Comparison of ENCODE assay signal across 8 mouse cellular contexts in genomic region chr3:34649726-34650620, GRCm38 (mm10). TPM values are rescaled to one million over a fixed set of nuclear protein-coding genes. Genes with fewer than 3 reads are reported as not detected.
DNase-seq lines count a peak whose midpoint lies in the region; ATAC-seq lines count a peak whose summit lies in the region.

Gene Sox2 (plus strand): TSS chr3:34650405.

- H3K9ac ChIP-seq in kidney, embryonic 15.5 days, result no peak within 1 kb of the TSS
- H3K9ac ChIP-seq in limb, embryonic 13.5 days, result peak within 1 kb of the TSS; percentile 51
- H3K9ac ChIP-seq in midbrain, embryonic 15.5 days, result peak within 1 kb of the TSS; percentile 63

- no peaks in the 10 kb centered on the region for H3K9me3 ChIP-seq in kidney, embryonic 15.5 days (replicated peaks)
- H3K9me3 ChIP-seq in limb, embryonic 13.5 days, result no peaks in the 10 kb centered on the region
- H3K9me3 ChIP-seq in midbrain, embryonic 15.5 days, result no peaks in the 10 kb centered on the region

- peak within 1 kb of the TSS; percentile 76 for H3K4me2 ChIP-seq in kidney, embryonic 15.5 days
- peak within 1 kb of the TSS; percentile 73 for H3K4me2 ChIP-seq in limb, embryonic 13.5 days (replicated peaks)
- H3K4me2 ChIP-seq in midbrain, embryonic 15.5 days, result peak within 1 kb of the TSS; percentile 70

- no peaks in the 10 kb centered on the region for H3K36me3 ChIP-seq in kidney, embryonic 15.5 days
- H3K36me3 ChIP-seq in limb, embryonic 13.5 days, result no peaks in the 10 kb centered on the region
- no peaks in the 10 kb centered on the region for H3K36me3 ChIP-seq in midbrain, embryonic 15.5 days (replicated peaks)

- DNase-seq in CD4-positive, CD25-positive, alpha-beta regulatory T cell, adult 2 months (ENCODE audit: low read depth, low spot score), result peak; percentile 8
- peak; percentile 42 for DNase-seq in cerebellum, adult 9-11 months
- peak; percentile 52 for DNase-seq in gastrocnemius, postnatal 14 days
- peak; percentile 84 for DNase-seq in yolk sac, embryonic 10.5 days (ENCODE audit: low spot score)

- ATAC-seq in CD4-positive, CD25-positive, alpha-beta regulatory T cell, adult 4 months, result no peak
- ATAC-seq in kidney, embryonic 15.5 days (replicated peaks; ENCODE audit: low FRiP score), result peak; percentile 84
- ATAC-seq in limb, embryonic 13.5 days (ENCODE audit: low FRiP score, low read depth), result peak; percentile 64; the same call in 1 of the 2 replicates
- ATAC-seq in midbrain, embryonic 15.5 days (replicated peaks), result peak; percentile 89

- WGBS in kidney, embryonic 15.5 days, result under 1% methylated on average over 85 of the region's 86 CpGs
- WGBS in limb, embryonic 13.5 days, result under 1% methylated on average over 86 of the region's 86 CpGs
- under 1% methylated on average over 82 of the region's 86 CpGs for WGBS in midbrain, embryonic 15.5 days

- H3K27ac ChIP-seq in kidney, embryonic 15.5 days, result no peak within 1 kb of the TSS
- no peak within 1 kb of the TSS for H3K27ac ChIP-seq in limb, embryonic 13.5 days
- H3K27ac ChIP-seq in midbrain, embryonic 15.5 days, result peak within 1 kb of the TSS; percentile 87

- peak within 1 kb of the TSS; percentile 42 for H3K4me3 ChIP-seq in kidney, embryonic 15.5 days (replicated peaks)
- peak within 1 kb of the TSS; percentile 44 for H3K4me3 ChIP-seq in limb, embryonic 13.5 days
- peak within 1 kb of the TSS; percentile 51 for H3K4me3 ChIP-seq in midbrain, embryonic 15.5 days

- intact Hi-C loops in gastrocnemius, postnatal 14 days (cut with DNase I; ENCODE audit: low total_unique reads), result loop anchor here (2.0 kb wide), 1 partner anchor 453 kb away; no protein-coding TSS in a partner anchor

- peaks cover 93% of the 10 kb centered on the region for H3K27me3 ChIP-seq in kidney, embryonic 15.5 days
- H3K27me3 ChIP-seq in limb, embryonic 13.5 days, result peaks cover 88% of the 10 kb centered on the region
- peaks cover 5% of the 10 kb centered on the region; the same call in 1 of the 2 replicates for H3K27me3 ChIP-seq in midbrain, embryonic 15.5 days (replicated peaks)

- peaks cover 33% of the 10 kb centered on the region for H3K4me1 ChIP-seq in kidney, embryonic 15.5 days
- H3K4me1 ChIP-seq in limb, embryonic 13.5 days, result peaks cover 27% of the 10 kb centered on the region
- H3K4me1 ChIP-seq in midbrain, embryonic 15.5 days, result peaks cover 37% of the 10 kb centered on the region

RNA-seq across cellular contexts. Expression of gene Sox2, which starts in this region (rescaled TPM):
- polyA plus RNA-seq in CD4-positive, CD25-positive, alpha-beta regulatory T cell, adult 4 months (2017; shearing (Covaris generic)), result not detected
- total RNA-seq in gastrocnemius, postnatal 14 days (2021), result under 1 TPM in 1 of 2 experiments, not detected in 1; 0.39 TPM
- 0.08 and 0.10 TPM in 2 replicates for polyA plus RNA-seq in kidney, embryonic 15.5 days (2015; fragmentation: Nextera tagmentation; extraction: Ambion mirVana)
- polyA plus RNA-seq in limb, embryonic 13.5 days (2015; fragmentation: Nextera tagmentation; extraction: Ambion mirVana), result 0.29 and 0.47 TPM in 2 replicates
- 20.7 and 23.2 TPM in 2 replicates for polyA plus RNA-seq in midbrain, embryonic 15.5 days (2015; fragmentation: Nextera tagmentation; extraction: Ambion mirVana)

Comparison
In these comparisons a context has a peak if more than half of its experiments do, and no peak if none do; other contexts are left out.
1. RNA of gene Sox2 (polyA plus RNA-seq): 20.7 to 23.2 TPM in midbrain, embryonic 15.5 days; 0.29 to 0.47 TPM in limb, embryonic 13.5 days, 0.08 to 0.10 TPM in kidney, embryonic 15.5 days and not detected in CD4-positive, CD25-positive, alpha-beta regulatory T cell, adult 4 months; every median in the first group is over 10 times any median in the second.
2. Peak in DNase-seq in gastrocnemius, postnatal 14 days; RNA of the gene not detected or under 1 TPM.
3. Peak in ATAC-seq, H3K4me3 ChIP-seq and H3K4me2 ChIP-seq in kidney, embryonic 15.5 days; RNA of the gene not detected or under 1 TPM.
4. Peak in ATAC-seq, H3K4me3 ChIP-seq, H3K9ac ChIP-seq and H3K4me2 ChIP-seq in limb, embryonic 13.5 days; RNA of the gene not detected or under 1 TPM.
5. DNase-seq: peak in every context shown above with its lines; median percentile 84 in yolk sac, embryonic 10.5 days; 52 in gastrocnemius, postnatal 14 days; 42 in cerebellum, adult 9-11 months; 8 in CD4-positive, CD25-positive, alpha-beta regulatory T cell, adult 2 months.
6. Peak in every context shown above with its lines, with median percentiles within 50 percentile points of each other: H3K4me2 ChIP-seq and H3K4me3 ChIP-seq.